Mouse (Mus musculus): Measurements from ENCODE around the gene Ccnk.

DNA sequence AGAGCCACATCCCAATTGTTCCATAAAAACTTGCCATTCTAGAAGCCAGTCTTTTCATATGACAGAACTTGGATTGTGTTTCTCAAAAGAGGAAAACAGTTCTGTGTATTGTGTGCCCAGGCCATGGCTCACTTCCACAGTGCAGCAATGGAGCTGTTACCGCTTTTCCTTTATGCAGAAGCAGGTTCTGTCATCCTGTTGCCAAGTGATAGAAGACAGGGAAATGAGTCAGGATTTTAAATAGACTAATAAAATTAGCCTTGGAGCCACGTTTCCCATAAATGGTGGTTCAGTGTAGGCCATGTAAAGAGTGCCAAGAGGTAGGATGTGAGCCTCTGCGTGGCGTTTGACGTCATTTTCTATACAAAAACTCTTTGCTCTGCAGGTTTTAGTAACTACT lies 14.5 kb downstream of the Ccnk start:
- TF ChIP-seq CTCF (IDR thresholded peaks at IDR 0.05; ENCODE audit: control insufficient read depth, insufficient read depth, insufficient replicate concordance, low read depth, low read length): no peak
- no peak for TF ChIP-seq POLR2A (IDR thresholded peaks at IDR 0.05; ENCODE audit: control insufficient read depth, low read depth, low read length)

All from testis, adult 2 months (tissue).